Mouse (Mus musculus) left cerebral cortex, postnatal 10 days (tissue): ENCODE measurements at regions not wholly inside any gene's neighbourhood (a gene's known extent, or its start where the extent isn't known, plus 50 kb on each side); places are given as distances from the start of the nearest gene placed in this dataset.

ENCODE experiments used
- DNase-seq, 2 experiments: peaks; one replicate each; pipeline ENCODE4 v3.0.0; 2021 to 2022; ENCODE audit warnings: low spot score in 2 of 2, mixed read lengths in 1 of 2; ENCODE audit errors: extremely low spot score in 1 of 2
- intact Hi-C: fragments of 180-260 bp; cut with DNase I; formaldehyde crosslinking; loops from one replicate; pipeline ENCODE4 v1.15.1; 2025

GRCm38 (mm10) chr9:79035677-79036076, 420.3 kb downstream of the Cd109 start:
- intact Hi-C loops, result no loop called here
- DNase-seq, result no peak

DNA sequence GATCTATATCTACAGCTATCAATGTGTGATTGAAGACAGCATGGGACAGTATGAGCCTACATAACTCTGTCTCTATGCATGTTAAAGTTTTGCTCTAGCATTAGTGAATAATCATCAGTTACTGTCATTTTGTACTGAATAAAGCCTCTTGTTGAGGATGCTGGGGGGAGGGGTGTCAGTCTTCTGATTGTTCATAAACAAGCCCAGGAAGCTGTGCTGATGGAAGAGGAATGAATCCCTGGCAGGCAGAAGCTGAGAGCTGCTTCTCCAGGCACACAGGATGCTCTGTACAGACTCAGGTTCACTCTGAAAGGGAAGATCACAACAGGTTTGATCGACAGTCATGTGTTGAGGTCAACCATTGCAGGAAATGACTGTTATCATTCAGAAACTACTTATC, 421.7 kb downstream of the Cd109 start:
- intact Hi-C loops, result no loop called here
- DNase-seq, result no peak

DNA sequence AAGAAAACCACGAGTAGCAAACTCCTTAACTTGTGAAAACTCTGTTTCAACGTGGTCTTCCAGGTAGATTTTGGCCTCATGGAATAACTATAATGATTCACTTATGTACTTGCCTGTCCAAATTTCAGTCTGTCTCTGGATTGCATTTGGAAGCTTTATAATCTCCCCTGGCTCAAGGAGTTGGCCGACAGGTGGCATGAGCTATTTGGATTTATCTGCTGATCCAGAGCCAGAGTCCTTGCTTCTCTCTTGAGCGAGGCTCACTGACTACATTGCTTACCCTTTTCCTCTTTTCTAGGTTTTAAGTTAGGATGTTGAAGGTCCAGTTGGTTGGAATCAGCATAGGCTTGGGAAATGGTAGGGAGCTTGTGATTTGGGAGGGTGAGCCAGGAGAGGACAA, 423.6 kb downstream of the Cd109 start:
- intact Hi-C loops, result no loop called here
- DNase-seq, result no peak

DNA sequence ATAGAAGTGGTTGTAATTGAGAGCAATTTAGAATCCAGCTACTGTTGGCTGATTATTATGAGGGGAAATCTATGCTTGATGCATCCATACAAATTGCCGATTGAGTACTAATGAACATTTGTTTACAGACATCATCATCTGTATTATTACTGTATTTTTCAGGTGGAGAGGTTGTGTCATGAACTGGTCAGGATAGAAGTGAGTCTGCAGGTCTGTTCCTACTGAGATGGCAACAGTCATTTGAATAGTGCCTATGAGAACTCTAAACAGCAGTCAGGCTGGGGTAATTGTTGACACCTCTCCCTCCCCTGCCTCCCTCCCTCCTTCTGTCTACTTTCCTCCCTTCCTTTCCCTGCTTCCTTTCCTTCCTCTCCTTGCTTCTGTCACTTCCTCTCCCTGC, 429.0 kb downstream of the Cd109 start:
- DNase-seq, result no peak
- intact Hi-C loops, result no loop called here

DNA sequence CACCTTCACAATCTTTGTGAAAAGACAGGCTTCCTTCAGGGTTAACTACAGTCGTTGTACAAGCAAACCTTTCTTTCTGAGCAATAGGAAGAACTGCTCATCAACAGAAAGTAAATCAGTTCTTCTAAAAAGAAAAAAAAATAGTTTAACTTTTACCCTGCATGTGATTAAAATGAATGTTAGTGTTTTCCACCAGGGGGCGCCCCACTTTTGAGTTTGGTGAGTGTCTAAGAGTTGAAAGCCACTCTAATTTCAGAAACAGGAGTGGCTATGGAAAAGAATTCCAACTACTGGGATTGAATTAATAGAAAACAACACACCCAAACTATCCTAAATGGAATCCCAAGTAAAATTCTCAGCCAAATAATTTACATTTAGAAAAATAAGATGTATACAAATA, 430.0 kb downstream of the Cd109 start:
- DNase-seq, result no peak
- intact Hi-C loops, result loop anchor here (5.0 kb wide), 1 partner anchor 672 kb away; the partner anchor contains the start of gene Col12a1

GRCm38 (mm10) chr9:79071961-79072360, 456.6 kb downstream of the Cd109 start:
- DNase-seq, result no peak
- intact Hi-C loops, result no loop called here

- peak in 1 of 2 experiments; percentile 24 for DNase-seq
- intact Hi-C loops, result loop anchor here (2.0 to 5.0 kb wide), 2 partner anchors 322 to 613 kb away; no protein-coding TSS in a partner anchor
These were observed 494.3 kb downstream of the Cd109 start for GRCm38 (mm10) chr9:79109611-79110010.

GRCm38 (mm10) chr9:79111326-79111725, 496.0 kb downstream of the Cd109 start:
- intact Hi-C loops, result loop anchor here (2.0 kb wide), 1 partner anchor 611 kb away; no protein-coding TSS in a partner anchor
- DNase-seq, result no peak

- intact Hi-C loops, result no loop called here
- DNase-seq, result no peak
These were observed 525.6 kb downstream of the Cd109 start for GRCm38 (mm10) chr9:79140970-79141369.

DNA sequence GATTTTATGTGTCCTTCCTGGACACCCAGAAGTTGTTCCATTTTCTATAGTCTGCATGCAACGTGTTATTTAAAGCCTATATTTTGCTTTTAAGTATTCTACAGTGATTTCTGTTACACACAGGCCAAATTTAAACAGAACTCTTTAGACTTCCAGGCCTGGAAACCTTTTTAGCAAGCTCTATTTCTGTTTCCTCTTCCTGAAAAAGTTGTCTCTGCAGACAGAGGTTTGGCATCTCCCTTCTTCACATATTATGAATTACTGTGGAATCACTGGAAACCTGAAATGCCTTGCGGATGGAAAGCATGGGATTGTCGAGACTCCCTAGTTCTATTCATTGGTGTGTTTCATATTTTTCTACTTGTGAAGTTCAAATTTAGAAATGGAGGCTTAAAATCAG, 530.7 kb downstream of the Cd109 start:
- intact Hi-C loops, result no loop called here
- no peak for DNase-seq

DNA sequence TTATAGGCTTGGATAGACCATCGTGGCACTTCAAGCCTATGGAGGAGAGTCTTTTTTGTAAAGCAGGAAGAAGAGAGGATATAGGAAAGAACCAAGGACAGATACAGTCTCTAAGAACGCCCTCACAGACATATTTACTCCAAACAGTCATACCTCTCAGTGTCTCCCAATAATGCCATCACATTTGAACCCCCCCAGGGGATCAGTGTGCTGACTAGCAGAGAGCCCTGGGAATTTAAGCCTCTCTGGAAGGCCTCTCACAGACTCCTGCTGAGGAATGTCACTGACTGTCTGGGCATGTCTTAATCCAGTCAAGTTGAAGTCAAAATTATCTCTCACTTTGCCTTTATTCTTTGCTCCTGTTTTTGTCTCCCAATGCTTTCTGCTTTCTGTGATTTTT, 550.2 kb downstream of the Cd109 start:
- DNase-seq, result no peak
- intact Hi-C loops, result no loop called here

- intact Hi-C loops, result no loop called here
- DNase-seq, result no peak
These were observed 545.6 kb downstream of the Col12a1 start for GRCm38 (mm10) chr9:79173036-79173435.

DNA sequence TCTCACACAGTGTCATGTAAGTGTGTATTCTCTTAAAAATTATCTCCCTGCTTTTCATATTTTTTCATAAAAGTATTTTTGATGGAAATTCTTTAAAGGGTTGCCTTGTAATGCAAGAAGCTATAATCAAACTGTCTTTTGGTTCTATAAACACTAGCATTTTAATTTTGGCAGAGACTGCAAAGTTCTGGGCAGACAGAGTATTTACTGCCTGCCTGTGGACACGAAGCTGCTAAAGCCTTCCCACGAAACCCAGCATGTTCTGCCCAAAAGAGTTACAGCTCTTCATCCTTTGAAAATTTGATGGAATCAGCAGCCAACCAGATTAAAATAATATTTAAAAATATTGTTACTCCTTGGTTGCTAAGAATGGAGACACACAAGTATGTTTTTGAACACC, 538.7 kb downstream of the Col12a1 start:
- no peak for DNase-seq
- intact Hi-C loops, result no loop called here

DNA sequence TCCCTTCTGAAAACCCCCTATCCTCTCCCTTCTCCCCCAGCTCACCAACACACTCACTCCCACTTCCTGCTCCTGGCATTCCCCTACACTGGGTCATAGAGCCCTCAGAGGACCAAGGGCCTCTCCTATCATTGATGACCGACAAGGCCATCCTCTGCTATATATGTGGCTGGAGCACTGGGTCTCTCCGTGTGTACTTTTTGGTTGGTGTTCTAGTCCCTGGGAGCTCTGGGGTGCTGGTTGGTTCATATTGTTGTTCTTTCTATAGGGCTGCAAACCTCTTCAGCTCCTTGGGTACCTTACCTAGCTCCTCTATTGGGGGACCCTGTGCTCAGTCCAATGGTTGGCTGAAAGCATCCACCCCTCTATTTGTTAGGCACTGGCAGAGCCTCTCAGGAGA, 523.2 kb downstream of the Col12a1 start:
- DNase-seq, result no peak
- intact Hi-C loops, result no loop called here

DNA sequence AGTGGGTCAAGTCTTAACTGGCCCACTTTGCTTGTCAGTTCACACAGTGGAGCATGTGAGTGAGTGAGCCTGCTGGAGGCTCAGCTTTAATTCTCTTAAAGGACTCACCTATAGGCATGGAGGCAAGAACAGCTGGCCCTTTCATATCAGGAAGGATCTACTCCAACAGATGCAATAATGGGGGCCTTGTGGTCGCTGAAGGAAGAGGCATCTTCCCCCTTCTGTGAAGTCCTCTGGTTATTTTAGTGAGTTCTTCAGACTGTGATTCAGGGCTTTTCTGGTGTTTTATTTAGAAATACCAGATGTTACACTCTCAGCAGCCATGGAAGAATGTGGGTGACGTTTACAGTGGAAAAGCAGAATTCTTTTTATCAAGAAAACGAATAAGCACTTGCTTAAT, 516.9 kb downstream of the Col12a1 start:
- intact Hi-C loops, result no loop called here
- DNase-seq, result no peak

GRCm38 (mm10) chr9:79213364-79213763, 505.3 kb downstream of the Col12a1 start:
- no peak for DNase-seq

DNA sequence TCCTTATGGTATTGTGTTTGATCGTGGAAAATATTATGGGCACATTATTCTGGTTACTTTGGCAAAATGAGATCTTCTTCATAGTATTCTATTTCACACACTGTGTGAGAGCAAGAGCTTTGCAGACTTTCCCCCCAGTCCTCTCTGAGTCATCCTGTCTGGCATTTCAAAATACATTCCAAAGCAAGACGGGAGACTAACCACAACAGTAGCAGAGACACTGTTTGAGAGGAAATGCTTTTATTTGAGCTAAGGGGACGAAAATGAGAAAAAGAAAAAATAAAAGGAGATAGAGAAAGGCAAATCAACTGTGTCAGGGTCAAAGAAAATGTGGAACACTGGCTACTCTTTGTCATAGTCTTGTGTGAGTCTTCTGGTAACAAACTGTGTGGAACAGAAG, 502.6 kb downstream of the Col12a1 start:
- no peak for DNase-seq
- intact Hi-C loops, result no loop called here

More at GRCm38 (mm10) chr9:79213364-79213763, 505.3 kb downstream of the Col12a1 start:
- intact Hi-C loops, result no loop called here

DNA sequence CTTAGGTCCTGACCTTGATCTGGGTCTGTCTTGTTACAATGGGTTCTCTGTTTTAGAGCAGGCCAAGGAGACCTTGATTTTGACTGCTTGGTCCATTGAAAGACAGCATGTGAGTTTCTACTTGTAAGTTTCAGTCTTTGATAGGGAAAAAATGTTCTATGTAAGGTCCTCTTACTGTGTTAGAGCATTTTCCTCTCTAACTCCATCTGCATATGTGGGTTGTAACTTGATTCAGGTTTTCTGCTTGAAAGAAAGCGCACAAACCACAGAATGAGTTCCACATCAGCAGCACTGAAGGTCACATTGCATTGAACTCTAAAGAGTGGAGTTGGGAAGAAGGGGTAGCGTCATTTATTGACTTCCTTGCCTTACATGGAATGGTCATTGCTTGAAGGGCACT, 502.2 kb downstream of the Col12a1 start:
- intact Hi-C loops, result no loop called here
- DNase-seq, result no peak

GRCm38 (mm10) chr9:79233081-79233480, 485.6 kb downstream of the Col12a1 start:
- no peak for DNase-seq
- intact Hi-C loops, result no loop called here

DNA sequence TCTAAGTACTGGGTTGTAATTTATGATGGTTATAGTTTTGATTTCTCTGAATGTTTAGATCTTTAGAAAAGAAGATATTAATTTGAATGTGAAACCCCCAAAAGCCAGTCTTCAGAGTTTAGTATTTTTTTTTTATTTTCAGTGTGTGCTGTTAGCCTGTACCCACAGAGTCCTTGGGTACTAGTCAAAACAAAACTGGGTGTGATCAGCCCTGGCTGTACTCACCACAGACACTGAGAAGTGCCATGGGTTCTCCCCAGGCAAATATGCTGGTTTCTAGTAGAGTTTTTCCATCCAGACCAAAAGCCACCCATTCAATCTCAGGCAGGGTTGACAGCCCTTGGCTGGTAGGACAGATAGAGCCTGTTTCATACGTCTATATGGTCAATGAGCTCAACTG, 484.9 kb downstream of the Col12a1 start:
- intact Hi-C loops, result no loop called here
- DNase-seq, result no peak

- DNase-seq, result no peak
- intact Hi-C loops, result no loop called here
These were observed 448.9 kb downstream of the Col12a1 start for GRCm38 (mm10) chr9:79269646-79270213.
